Mouse (Mus musculus) cerebellum, adult 8-10 months (tissue): ENCODE results near the gene Gm45785.

Source experiments
- DNase-seq: peaks from one replicate; pipeline ENCODE4 v3.0.0; 2022

The Gm45785 gene

GRCm38 (mm10) chr7:140857550-140858505 lies 1.7 kb upstream of the Gm45785 start, which contains the start of gene Bet1l:
Bet1l (minus strand) TSS chr7:140857577.
- DNase-seq: peak; percentile 35

- peak; percentile 82 for DNase-seq
Measured at GRCm38 (mm10) chr7:140856785-140857549, 836 bp upstream of the Gm45785 start, which contains the start of gene Ric8a. Ric8a (plus strand) TSS chr7:140856957.

DNA sequence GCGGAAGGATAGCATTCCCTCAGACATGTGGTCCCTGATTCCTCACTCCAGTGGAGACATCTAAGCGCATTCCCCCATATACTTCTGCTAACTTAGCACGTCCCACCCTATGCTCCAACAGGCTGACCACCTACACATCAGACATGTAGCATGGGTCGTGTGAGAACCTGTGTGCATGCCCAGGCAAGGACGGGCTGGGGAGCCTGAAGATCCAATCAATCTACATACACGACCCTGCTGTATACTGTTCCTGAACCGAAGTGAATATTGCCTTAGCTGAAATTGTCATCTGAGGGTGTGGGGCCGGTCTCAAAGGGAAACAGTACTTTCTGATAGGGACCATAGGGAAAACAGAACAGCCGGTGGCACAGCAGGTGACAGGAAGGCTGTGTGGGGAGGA lies 950 bp downstream of the Gm45785 start:
- DNase-seq: no peak

DNA sequence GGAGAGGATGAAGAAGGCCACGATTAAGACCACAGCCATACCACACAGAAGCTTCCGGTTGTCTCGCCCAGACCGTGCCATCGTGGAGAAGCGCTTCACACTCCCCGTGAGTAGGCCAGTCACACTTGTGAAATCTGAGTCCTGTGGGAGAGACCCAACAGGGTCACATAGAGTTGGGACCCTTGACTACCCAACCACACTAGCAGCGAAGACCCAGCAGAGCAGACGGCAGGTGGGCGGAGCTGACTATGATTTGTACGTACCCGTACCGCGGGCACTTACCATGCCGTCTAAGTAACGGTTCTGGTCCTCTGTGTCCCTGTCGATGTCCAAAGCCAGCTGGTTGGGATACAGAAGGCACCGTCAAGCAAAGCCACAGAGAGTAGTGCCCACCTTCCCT lies 1.6 kb downstream of the Gm45785 start:
- DNase-seq: no peak

GRCm38 (mm10) chr7:140853386-140853785 lies 2.7 kb downstream of the Gm45785 start:
- DNase-seq: no peak

GRCm38 (mm10) chr7:140851916-140852315 lies 4.2 kb downstream of the Gm45785 start:
- DNase-seq: no peak

DNA sequence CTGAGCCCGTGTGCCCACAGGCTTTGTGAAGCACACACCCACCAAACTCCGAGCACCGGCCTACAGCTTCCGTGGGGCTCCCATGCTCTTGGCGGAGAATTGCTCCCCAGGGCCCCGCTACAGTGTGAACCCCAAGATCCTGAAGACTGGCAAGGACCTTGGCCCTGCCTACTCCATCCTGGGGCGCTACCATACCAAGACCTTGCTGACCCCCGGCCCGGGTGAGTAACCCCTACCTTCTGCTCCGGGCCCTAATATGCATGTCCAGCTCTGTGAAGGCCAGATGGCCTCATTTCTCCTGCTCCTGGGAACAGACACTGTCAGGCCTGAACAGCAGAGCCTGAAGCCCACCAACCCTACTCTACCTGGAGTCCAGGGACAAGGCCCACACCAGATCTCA lies 7.5 kb downstream of the Gm45785 start:
- no peak for DNase-seq

GRCm38 (mm10) chr7:140847755-140848580 lies 8.2 kb downstream of the Gm45785 start, which contains the start of gene Odf3:
Odf3 (plus strand) TSS chr7:140847805.
- no peak for DNase-seq

DNA sequence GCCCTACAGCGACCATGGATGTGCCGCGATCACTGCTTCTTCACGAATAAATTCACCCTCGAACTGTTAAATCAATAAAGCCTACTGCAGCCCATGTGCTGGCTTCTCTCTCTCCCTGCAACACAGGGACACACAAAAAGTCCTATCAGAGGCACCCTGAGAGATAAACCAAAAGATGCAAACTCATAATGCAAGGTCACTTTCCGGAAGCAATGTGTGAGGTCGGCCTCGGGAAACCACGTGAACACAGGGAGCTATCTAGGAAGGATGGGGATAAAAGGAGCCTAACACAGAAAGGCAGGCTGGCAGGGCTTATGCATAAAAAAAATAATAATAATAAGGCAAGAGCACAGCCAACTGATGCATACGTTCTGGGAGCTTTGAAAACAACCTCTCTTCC lies 9.5 kb downstream of the Gm45785 start:
- DNase-seq: no peak

DNA sequence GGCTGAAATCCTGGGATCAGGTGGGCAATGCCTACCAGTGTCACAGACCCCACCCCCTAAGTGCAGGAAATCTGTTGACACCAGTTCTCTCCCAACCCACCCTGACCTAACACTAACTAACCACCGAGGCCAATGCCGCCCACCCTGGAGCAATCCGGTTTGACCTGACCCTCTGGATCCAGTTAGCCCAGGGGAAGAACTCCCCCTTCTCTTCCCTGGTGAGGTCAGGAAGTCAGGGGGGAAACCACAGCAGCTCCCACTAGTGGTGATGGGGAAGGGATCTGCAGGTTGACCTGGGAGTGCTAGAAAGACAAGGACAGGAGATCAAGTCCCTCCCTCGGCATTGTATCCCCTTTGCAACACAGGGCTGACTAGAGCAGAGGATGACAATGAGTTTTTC lies 10.4 kb downstream of the Gm45785 start:
- DNase-seq: no peak

GRCm38 (mm10) chr7:140844905-140845665 lies 11.0 kb downstream of the Gm45785 start, which contains the start of gene Scgb1c1:
Scgb1c1 (plus strand) TSS chr7:140845547.
- DNase-seq: peak; percentile 90

DNA sequence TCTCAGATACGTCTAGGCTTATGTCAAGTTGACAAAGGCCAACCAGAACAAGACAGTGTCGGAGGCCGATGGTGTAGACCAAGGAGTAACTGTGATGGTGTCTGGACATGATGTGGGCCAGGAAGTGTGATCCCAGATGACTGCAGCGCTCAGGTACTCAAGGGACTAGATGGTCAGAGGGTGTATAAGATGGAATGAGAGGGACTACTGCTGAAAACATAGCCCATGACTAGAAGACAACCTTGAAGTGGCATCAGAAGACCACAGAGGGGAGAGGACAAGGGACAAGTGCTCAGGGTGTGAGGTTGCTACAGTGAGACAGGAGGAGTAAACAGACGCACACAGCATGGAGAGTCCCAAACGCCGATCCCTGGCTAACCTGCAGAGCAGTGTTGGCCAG lies 12.3 kb downstream of the Gm45785 start:
- DNase-seq: no peak

DNA sequence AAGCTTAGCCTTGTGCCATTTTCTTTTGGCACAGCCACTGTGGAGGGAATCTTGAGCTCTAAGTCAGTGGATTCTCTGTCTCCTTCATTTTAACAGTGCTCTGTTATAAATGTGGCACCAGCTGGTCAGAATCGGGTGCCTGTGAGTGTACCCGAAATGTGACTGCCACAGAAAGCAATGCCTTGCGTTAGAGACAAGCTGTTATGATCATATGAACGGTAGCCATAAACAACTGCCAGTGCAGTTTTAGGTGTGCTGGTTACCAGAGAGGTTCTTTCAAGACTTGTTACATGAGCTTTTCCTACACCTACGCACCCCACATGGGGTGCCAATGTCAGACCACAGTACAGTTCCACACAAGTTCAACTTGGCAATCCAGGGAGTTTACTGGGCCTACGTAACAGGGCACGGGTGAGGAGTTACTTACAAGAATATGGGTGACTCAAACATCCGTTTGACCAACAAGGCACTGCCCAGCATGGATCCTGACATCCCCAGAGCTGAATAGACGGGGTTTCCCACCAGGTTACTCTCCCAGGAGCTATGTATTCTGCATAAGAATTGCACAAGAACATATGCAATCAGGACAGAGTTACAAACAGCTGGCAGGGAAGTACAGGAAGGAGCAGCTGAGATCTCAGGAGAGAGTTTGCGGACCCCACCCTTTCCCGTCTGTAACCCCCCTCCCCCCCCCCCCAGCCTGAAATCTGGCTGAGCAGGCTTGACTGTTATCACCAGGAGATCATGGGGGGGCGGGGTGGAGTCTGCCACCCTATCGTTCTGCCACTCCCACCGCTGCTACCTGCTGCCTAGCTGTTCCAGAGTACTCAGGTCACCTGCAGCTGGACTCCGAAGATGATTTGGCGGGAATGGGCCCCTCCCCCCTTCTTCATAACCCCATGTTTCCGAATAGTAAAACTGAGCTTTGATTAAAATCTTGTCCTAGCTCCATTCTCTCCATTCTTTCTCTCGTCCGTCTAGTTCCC lies 15.1 kb downstream of the Gm45785 start:
- DNase-seq: no peak

DNA sequence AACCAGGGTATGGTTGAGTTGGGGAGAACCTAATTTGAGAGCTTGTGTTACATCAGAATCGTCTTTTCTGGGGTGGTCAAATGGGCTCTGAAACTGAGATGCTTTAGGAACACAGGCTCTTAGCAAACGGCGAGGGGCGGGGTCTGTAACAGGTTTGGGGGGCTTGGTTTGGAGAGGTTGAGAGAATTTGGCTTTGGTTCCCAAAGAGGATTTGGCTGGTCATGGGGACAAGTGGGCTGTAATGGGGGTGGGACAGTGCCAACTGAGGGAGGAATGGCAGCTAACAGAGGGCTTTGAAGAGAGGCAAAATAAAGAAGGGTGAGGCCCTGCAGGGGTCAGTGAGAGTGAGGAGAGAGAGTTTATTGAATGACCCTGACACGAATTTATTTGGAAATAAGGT lies 16.6 kb downstream of the Gm45785 start:
- no peak for DNase-seq

DNA sequence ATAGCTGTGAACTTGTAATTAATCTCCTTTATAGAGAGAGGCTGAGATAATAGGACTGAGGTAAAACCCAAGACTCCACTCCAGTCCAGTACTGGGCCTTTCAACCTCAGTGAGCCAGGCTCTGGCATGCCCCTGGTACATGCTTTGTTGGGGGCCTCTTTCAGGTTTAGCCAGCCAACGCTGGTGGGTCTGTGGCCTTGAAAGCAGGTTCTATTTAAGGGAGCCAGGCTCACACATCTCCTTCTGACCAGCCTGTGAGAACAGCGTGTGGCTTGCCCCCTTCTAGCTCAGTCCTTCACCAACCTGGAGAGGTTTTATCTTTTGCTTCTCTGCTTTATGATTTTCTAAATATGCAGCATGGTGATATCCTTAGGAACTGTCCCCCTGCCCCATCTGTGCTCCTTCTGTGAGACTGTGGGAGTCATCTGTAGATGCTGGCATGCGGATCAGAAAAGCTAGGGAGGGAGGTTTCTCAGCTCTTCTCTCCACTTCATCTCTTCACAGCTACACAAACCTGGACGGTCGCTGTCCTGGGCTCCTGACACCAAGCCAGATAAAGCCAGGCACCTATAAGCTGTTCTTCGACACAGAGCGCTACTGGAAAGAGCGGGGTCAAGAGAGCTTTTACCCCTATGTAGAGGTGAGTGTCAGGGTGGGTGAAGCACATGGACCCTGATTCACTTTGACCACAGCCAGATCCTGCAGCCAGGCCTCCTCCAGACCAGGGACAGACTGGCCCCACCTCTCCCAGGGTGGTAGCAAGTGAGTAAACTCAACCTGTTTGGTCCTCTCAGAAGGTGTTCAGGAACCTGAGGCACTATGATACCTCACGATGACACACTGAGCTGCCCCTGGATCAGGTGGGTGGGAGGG lies 19.7 kb downstream of the Gm45785 start:
- DNase-seq: no peak

- DNase-seq: no peak
Measured at GRCm38 (mm10) chr7:140835758-140836087, 20.4 kb downstream of the Gm45785 start.

- no peak for DNase-seq
Measured at GRCm38 (mm10) chr7:140834968-140835757, 21.0 kb downstream of the Gm45785 start, which contains the start of gene Urah. Urah (plus strand) TSS chr7:140835018.

DNA sequence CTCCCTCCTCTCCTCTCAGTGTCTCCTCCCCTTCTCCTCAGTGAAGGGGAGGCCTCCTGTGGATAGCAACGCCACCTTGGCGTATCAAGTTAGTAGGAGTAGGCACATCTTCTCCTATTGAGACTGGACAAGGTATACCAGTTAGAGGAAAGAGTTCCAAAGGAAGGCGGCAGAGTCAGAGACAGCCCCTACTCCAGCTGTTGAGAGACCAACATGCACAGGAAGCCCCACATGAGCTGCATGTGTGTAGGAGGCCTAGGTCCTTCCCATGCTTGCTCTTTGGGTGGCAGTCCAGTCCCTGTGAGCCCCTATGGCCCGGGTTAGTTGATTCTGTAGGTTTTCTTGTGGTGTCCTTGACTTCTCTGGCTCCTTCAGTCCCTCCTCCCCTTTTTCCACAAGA lies 22.8 kb downstream of the Gm45785 start:
- DNase-seq: no peak

GRCm38 (mm10) chr7:140831447-140831846 lies 24.7 kb downstream of the Gm45785 start:
- no peak for DNase-seq
